Mouse (Mus musculus): Measurements from ENCODE around the gene Ampd2. TPM values are rescaled to one million over a fixed set of nuclear protein-coding genes. Genes with fewer than 3 reads are reported as not detected.

Gene Ampd2
- polyA plus RNA-seq, 1 experiment from 2014 or later: 48.5 TPM

DNA sequence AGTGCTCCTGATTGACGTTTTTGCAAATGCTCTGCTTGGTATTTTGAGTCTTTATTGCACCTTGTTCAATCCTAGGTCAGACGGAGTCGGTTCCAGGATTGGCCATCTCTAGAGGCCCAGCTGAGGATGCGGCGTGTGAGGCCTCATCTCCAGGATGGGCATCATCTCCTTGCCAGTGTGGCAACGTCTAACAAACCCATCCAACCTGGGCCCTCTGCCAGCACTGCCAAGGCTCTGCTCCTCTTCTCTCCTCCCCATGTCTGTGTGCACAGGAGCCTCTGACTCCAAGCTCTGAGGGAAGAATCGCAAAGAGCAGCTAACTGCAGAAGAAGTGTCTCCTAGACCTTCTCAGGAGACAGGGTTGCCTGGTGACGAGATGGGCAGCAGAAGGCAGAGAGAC, 23.8 kb downstream of the Ampd2 start:
- Histone ChIP-seq H3K9ac (no peak overlapping the region), H3K4me2 (replicated peaks) (no peak overlapping the region), H3K27me3 (no peaks in the 10 kb centered on the region), H3K9me3 (no peaks in the 10 kb centered on the region), H3K4me1 (no peaks in the 10 kb centered on the region), H3K4me3 (no peak overlapping the region), H3K27ac (no peak overlapping the region), H3K36me3 (no peaks in the 10 kb centered on the region)
- no peak for ATAC-seq (ENCODE audit: low FRiP score, low read depth)
- WGBS: 80% methylated on average over 8 of the region's 8 CpGs

DNA sequence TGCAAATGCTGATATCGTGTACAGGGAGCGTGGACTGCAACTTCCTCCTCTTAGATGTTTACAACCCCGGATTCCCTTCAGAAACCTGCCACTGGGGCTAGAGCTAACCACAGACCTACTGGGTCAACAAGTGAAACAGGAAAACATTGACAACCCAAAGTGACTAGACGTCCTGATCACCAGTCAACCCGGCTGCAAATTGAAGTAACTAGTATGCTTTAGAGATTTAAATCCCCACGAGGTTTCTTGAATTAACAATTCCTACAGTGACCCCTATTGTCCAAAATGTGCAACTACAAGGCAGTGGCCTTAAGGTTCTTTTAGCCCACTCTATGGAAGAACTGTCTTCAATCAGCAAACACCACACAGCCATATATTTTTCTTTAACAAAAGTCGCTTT, 25.0 kb downstream of the Ampd2 start:
- H3K4me1 ChIP-seq: no peaks in the 10 kb centered on the region
- no peaks in the 10 kb centered on the region for H3K9me3 ChIP-seq
- H3K27me3 ChIP-seq: no peaks in the 10 kb centered on the region
- no peak overlapping the region for H3K9ac ChIP-seq
- peak overlapping the region; percentile 39; the same call in 1 of the 2 replicates for H3K4me2 ChIP-seq (replicated peaks)
- no peaks in the 10 kb centered on the region for H3K36me3 ChIP-seq
- no peak overlapping the region for H3K4me3 ChIP-seq
- no peak overlapping the region for H3K27ac ChIP-seq
- WGBS: 19% methylated on average over 7 of the region's 7 CpGs
- ATAC-seq (ENCODE audit: low FRiP score, low read depth): no peak

DNA sequence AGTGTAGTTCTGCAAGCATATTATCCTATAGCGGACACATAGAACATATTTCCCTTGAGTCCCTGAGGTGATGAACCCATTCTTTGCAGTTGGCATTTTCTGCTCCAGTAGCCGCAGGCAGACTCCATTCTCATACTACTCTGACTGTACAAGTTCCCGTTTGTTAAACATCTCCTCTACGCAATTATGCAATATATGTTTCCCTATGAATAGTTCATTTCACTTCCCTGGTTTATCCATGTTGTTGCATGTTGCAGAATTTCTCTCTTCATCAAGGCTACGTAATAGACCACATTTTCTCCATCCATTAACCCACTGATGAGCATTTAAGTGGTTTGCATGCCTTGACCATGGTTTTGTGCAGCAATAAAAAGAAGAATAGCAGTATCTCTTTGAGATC, 36.0 kb downstream of the Ampd2 start:
- no peaks in the 10 kb centered on the region for H3K27me3 ChIP-seq
- no peak overlapping the region for H3K27ac ChIP-seq
- H3K4me1 ChIP-seq: no peaks in the 10 kb centered on the region
- no peak overlapping the region for H3K9ac ChIP-seq
- no peak for ATAC-seq (ENCODE audit: low FRiP score, low read depth)
- no peaks in the 10 kb centered on the region for H3K9me3 ChIP-seq
- no peaks in the 10 kb centered on the region for H3K36me3 ChIP-seq
- H3K4me2 ChIP-seq (replicated peaks): no peak overlapping the region
- no peak overlapping the region for H3K4me3 ChIP-seq
- WGBS: 93% methylated on average over 5 of the region's 5 CpGs

DNA sequence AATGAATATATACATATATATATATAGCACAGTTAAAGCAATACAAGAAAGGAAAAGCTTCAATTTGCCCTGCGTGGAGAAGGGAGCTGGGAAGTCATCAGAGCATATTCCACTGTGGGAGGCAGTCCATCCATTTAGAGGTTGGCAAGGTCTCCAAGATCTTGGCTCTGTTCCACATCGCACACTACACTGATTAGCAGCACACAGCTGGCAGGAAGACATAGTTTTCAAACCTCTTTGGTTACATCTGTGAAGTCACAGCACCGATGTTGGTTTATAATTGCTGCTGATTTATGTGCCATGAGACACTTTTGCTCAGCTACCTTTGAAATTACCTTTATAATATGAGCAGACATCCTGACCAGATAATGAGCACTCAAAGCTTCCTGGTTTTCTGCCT, 38.1 kb downstream of the Ampd2 start:
- WGBS: 69% methylated on average over 3 of the region's 3 CpGs
- no peaks in the 10 kb centered on the region for H3K36me3 ChIP-seq
- ATAC-seq (ENCODE audit: low FRiP score, low read depth): no peak

DNA sequence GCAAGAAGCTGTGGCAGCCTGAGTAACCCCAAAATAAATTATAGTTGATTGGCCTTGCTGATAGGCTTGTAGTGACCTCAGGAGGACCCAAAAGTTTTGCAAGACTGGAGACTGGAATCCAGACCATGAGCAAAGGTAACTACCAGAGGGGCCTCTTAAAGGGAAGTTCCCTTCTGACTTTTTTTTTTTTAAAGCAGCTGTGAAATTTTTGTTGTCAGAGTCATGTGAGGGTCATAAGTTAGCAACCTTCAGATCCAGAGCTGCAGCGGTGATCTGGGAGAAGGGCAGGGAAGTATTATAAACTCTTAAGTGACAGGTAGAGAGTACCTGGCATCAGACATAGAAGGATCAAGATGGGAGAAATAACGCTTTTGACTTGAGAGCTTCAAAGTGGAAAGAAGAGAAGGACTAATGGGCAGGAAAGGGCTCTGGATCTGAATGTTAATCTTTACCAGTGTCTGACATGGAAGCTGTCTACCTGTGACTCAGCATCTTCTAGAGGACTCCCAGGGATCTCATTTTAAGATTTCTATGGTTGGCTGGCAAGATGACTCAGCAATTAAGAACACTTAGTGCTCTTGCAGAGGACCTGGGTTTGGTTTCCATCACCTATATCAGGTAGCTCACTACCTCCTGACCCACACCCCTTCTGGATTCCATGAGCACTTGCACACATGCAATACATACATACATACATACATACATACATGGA, 39.4 kb downstream of the Ampd2 start:
- no peaks in the 10 kb centered on the region for H3K4me1 ChIP-seq
- no peak overlapping the region for H3K4me3 ChIP-seq
- 79% methylated on average over 2 of the region's 2 CpGs for WGBS
- H3K9me3 ChIP-seq: no peaks in the 10 kb centered on the region
- no peak overlapping the region for H3K9ac ChIP-seq
- H3K27me3 ChIP-seq: no peaks in the 10 kb centered on the region
- H3K27ac ChIP-seq: no peak overlapping the region
- H3K36me3 ChIP-seq: no peaks in the 10 kb centered on the region
- no peak for ATAC-seq (ENCODE audit: low FRiP score, low read depth)
- H3K4me2 ChIP-seq (replicated peaks): no peak overlapping the region

More for the DNA sequence above, 38.1 kb downstream of the Ampd2 start:
- Histone ChIP-seq H3K27me3 (no peaks in the 10 kb centered on the region), H3K4me2 (replicated peaks) (no peak overlapping the region), H3K4me1 (no peaks in the 10 kb centered on the region), H3K9me3 (no peaks in the 10 kb centered on the region), H3K9ac (no peak overlapping the region), H3K27ac (no peak overlapping the region), H3K4me3 (no peak overlapping the region)

DNA sequence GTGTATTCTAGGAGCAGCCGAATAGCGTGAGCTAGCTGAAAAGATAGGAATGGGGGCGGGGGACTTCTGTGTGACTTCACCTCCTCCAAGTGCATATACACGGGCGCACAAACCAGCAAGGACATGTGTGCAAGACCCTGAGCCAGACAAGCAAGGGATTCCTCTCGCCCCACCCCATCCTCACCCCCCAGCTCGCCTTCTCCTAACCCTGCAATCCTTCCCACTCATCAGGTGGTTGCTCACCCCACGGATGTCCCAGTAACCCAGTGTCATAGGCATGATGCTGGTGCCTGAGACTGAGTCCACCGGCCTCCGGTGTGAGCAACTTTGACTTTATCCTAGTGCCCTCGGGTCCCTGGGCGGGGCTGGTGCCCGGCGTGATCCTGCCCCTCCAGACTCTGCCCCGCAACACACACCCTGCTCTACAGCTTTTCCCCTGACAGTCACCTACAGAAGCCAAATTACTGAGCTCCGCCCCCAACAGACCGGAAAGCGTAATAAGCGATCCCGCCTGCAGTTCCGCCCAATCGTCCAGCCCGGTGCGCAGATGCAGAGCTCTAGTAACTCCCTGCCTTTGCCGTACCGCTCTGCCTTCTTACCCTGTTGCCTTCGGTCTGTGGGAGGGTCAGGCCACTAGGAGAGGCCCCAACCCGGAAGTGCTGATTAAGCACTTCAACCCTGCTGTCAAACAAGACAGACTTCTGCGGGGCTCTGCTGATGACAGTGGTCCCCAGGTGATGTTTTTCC, 41.9 kb downstream of the Ampd2 start, which contains the start of gene Gstm4:
Gene Gstm4, minus strand, starts transcription at position 501 of the 747 bp plus-strand sequence.
- Histone ChIP-seq H3K9me3 (no peaks in the 10 kb centered on the region), H3K27me3 (no peaks in the 10 kb centered on the region), H3K27ac (peak within 1 kb of the TSS; percentile 44; the same call in 1 of the 2 replicates), H3K4me1 (no peaks in the 10 kb centered on the region), H3K36me3 (no peaks in the 10 kb centered on the region), H3K4me2 (replicated peaks) (peak within 1 kb of the TSS; percentile 85), H3K4me3 (peak within 1 kb of the TSS; percentile 60), H3K9ac (peak within 1 kb of the TSS; percentile 74)
- peak; percentile 92 for ATAC-seq (ENCODE audit: low FRiP score, low read depth)
- 7% methylated on average over 29 of the region's 29 CpGs for WGBS

DNA sequence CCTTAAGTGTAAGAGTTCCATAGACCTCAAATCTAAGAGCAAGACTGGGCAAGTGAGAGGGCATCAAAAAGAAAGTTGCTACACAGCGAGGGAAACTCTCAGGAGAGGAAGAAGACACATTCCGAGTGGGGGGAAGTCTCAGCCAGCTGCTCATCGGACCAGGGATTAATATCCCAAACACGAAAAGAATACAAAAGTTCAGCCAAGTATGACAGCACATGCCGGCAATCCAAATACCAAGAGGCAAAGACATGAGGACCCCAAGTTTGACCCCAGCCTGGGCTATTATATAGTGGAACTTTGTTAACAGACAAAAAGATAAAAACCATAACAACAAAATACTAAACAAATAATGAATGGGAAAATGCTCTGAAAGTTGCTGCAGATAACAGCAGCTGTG, 53.3 kb downstream of the Ampd2 start:
- H3K4me2 ChIP-seq (replicated peaks): no peak overlapping the region
- H3K4me1 ChIP-seq: no peaks in the 10 kb centered on the region
- H3K27me3 ChIP-seq: 0 out of 2 replicates have a peak, but pooled peaks cover 4% of the 10 kb centered on the region
- no peaks in the 10 kb centered on the region for H3K36me3 ChIP-seq
- WGBS: 75% methylated on average over 5 of the region's 5 CpGs
- no peak overlapping the region for H3K4me3 ChIP-seq
- no peak overlapping the region for H3K9ac ChIP-seq
- H3K27ac ChIP-seq: no peak overlapping the region
- ATAC-seq (ENCODE audit: low FRiP score, low read depth): no peak
- H3K9me3 ChIP-seq: no peaks in the 10 kb centered on the region

DNA sequence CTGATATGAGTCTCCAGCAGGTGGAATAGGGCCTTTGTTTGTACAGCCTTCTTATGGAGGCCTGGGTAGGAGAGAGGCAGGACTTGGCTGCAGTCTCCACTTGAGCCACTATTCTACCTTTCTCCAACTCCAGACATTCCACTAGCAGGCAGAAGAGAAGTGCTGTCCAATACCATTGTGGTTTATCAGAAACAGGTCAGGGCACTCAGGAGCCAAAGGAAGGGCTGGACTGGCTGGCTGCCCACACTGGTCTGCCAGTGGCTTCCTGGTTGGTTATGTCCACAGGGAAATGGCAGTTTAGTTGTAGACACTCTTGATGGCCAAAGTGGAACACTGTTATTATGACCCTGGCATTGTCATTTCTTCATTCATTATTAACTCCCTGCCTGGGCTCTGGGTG, 54.3 kb downstream of the Ampd2 start:
- no peak overlapping the region for H3K9ac ChIP-seq
- H3K27ac ChIP-seq: no peak overlapping the region
- no peak overlapping the region for H3K4me3 ChIP-seq
- no peaks in the 10 kb centered on the region for H3K4me1 ChIP-seq
- H3K36me3 ChIP-seq: no peaks in the 10 kb centered on the region
- H3K27me3 ChIP-seq: 0 out of 2 replicates have a peak, but pooled peaks cover 4% of the 10 kb centered on the region
- ATAC-seq (ENCODE audit: low FRiP score, low read depth): no peak
- no peaks in the 10 kb centered on the region for H3K9me3 ChIP-seq
- no peak overlapping the region for H3K4me2 ChIP-seq (replicated peaks)

- Histone ChIP-seq H3K4me3 (no peak overlapping the region), H3K4me1 (no peaks in the 10 kb centered on the region), H3K9ac (no peak overlapping the region), H3K4me2 (replicated peaks) (no peak overlapping the region), H3K27me3 (0 out of 2 replicates have a peak, but pooled peaks cover 2% of the 10 kb centered on the region), H3K9me3 (no peaks in the 10 kb centered on the region), H3K27ac (no peak overlapping the region), H3K36me3 (no peaks in the 10 kb centered on the region)
- no peak for ATAC-seq (ENCODE audit: low FRiP score, low read depth)
- 94% methylated on average over 4 of the region's 4 CpGs for WGBS
These were observed 57.6 kb downstream of the Ampd2 start for GRCm38 (mm10) chr3:108028641-108029365.

DNA sequence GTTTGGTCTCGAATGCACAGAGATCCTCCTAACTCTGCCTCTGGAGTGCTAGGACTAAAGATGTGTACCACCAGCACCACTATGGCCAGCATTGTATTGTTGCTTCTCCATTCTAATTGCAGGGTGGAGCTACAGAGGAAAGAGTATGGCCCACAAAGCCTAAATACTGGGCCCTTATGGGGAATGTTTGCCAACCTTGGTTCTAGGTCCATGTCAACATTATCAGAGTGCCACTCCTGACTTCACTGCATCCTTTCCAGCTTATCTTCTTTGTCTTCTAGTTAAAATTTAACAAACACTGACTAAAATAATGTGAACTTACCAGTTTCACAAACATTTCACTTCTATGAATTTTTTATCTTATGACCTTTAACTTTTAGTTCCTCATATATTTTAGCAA, 59.9 kb downstream of the Ampd2 start:
- H3K4me2 ChIP-seq (replicated peaks): no peak overlapping the region
- H3K27me3 ChIP-seq: no peaks in the 10 kb centered on the region
- no peaks in the 10 kb centered on the region for H3K9me3 ChIP-seq
- no peak for ATAC-seq (ENCODE audit: low FRiP score, low read depth)
- no peak overlapping the region for H3K27ac ChIP-seq
- H3K4me3 ChIP-seq: no peak overlapping the region
- H3K4me1 ChIP-seq: no peaks in the 10 kb centered on the region
- no peak overlapping the region for H3K9ac ChIP-seq
- WGBS: 75% methylated on average over 1 of the region's 1 CpGs
- no peaks in the 10 kb centered on the region for H3K36me3 ChIP-seq

DNA sequence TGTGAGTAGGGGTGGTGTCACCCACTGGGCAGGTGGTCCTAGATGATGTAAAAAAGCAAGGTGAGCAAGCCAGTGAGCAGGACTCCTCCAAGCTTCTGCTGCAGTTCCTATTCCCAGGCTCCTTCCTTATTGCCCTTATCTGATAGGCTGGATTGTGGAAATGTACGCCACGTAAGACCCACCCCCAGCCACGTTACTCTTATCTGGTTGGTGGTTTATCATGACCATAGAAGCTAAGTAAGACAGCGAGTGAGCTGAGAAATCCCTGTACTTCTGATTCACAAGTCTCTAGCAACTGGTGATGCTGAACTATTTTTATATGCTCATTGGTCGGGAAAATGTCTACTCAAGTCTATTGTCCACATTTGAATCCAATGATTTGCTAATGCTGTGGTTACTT, 60.4 kb downstream of the Ampd2 start:
- Histone ChIP-seq H3K36me3 (no peaks in the 10 kb centered on the region), H3K4me3 (no peak overlapping the region), H3K27ac (no peak overlapping the region), H3K4me2 (replicated peaks) (no peak overlapping the region), H3K4me1 (no peaks in the 10 kb centered on the region), H3K27me3 (no peaks in the 10 kb centered on the region), H3K9ac (no peak overlapping the region), H3K9me3 (no peaks in the 10 kb centered on the region)
- no peak for ATAC-seq (ENCODE audit: low FRiP score, low read depth)
- 77% methylated on average over 5 of the region's 5 CpGs for whole genome bisulfite sequencing

DNA sequence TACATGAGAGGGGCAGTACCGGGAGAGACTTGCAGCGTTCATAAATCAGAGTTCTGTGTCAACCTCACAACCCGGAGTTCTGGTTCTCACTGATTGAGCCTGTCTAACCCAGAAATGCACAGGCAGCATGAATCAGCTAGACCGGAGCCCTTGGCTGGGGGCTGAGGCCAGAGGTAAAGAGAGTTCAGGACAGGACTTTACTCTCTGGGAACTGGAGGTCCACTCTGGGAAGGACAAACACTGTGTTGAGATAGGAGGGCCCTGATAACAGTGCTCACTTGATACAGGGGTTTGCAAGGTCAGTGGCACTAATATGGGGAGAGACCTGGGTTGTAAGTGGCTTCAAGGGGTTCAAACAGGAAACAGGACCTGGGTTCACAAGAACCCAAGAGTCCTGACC, 61.1 kb downstream of the Ampd2 start:
- Histone ChIP-seq H3K4me3 (no peak overlapping the region), H3K9ac (no peak overlapping the region), H3K4me2 (replicated peaks) (no peak overlapping the region), H3K27ac (no peak overlapping the region), H3K36me3 (no peaks in the 10 kb centered on the region), H3K27me3 (no peaks in the 10 kb centered on the region), H3K4me1 (no peaks in the 10 kb centered on the region), H3K9me3 (no peaks in the 10 kb centered on the region)
- no peak for ATAC-seq (ENCODE audit: low FRiP score, low read depth)
- 57% methylated on average over 4 of the region's 4 CpGs for WGBS

All from limb, embryonic 13.5 days (tissue).